Mouse (Mus musculus): ENCODE measurements around the gene Stra6l. TPM values are rescaled to one million over a fixed set of nuclear protein-coding genes. Genes with fewer than 3 reads are reported as not detected.
A peak's percentile ranks its signal among the peaks of the same experiment; 100 is the strongest.

Gene Stra6l
- polyA plus RNA-seq, 1 experiment from 2014 or later = 0.09 TPM

GRCm38 (mm10) chr4:45890066-45890761 is 41.8 kb downstream of the Stra6l start, which contains the start of gene Ccdc180:
TSS of gene Ccdc180 (plus strand) at chr4:45890303.
- Histone ChIP-seq H3K27me3 (replicated peaks; ENCODE audit: low read depth, poor library complexity, severe bottlenecking) (no peaks in the 10 kb centered on the region), H3K36me3 (replicated peaks) (no peaks in the 10 kb centered on the region), H3K9me3 (no peaks in the 10 kb centered on the region), H3K27ac (replicated peaks) (peak within 1 kb of the TSS; percentile 61), H3K4me1 (peaks cover 14% of the 10 kb centered on the region), H3K4me3 (peak within 1 kb of the TSS; percentile 44)
- peak; percentile 87 for DNase-seq (ENCODE audit: low spot score)
- 12% methylated on average over 19 of the region's 19 CpGs for WGBS

GRCm38 (mm10) chr4:45896425-45897081 is 48.1 kb downstream of the Stra6l start:
- Histone ChIP-seq H3K9me3 (no peaks in the 10 kb centered on the region), H3K27ac (replicated peaks) (no peak overlapping the region), H3K36me3 (replicated peaks) (no peaks in the 10 kb centered on the region), H3K4me3 (no peak overlapping the region), H3K4me1 (peaks cover 8% of the 10 kb centered on the region), H3K27me3 (replicated peaks; ENCODE audit: low read depth, poor library complexity, severe bottlenecking) (peaks cover 40% of the 10 kb centered on the region)
- 17% methylated on average over 16 of the region's 16 CpGs for WGBS
- DNase-seq (ENCODE audit: low spot score) = no peak

- H3K9me3 ChIP-seq = no peaks in the 10 kb centered on the region
- DNase-seq (ENCODE audit: low spot score) = no peak
- WGBS = 55% methylated on average over 5 of the region's 5 CpGs
Measured at GRCm38 (mm10) chr4:45898413-45898812, 49.9 kb downstream of the Stra6l start.

GRCm38 (mm10) chr4:45909256-45909655 is 60.8 kb downstream of the Stra6l start:
- Histone ChIP-seq H3K27ac (replicated peaks) (no peak overlapping the region), H3K36me3 (replicated peaks) (no peaks in the 10 kb centered on the region), H3K9me3 (no peaks in the 10 kb centered on the region), H3K27me3 (replicated peaks; ENCODE audit: low read depth, poor library complexity, severe bottlenecking) (no peaks in the 10 kb centered on the region), H3K4me1 (no peaks in the 10 kb centered on the region), H3K4me3 (no peak overlapping the region)
- DNase-seq (ENCODE audit: low spot score) = no peak
- WGBS = 90% methylated on average over 13 of the region's 13 CpGs

More at GRCm38 (mm10) chr4:45898413-45898812, 49.9 kb downstream of the Stra6l start:
- H3K27ac ChIP-seq (replicated peaks) = no peak overlapping the region
- H3K4me3 ChIP-seq = no peak overlapping the region
- peaks cover 40% of the 10 kb centered on the region for H3K27me3 ChIP-seq (replicated peaks; ENCODE audit: low read depth, poor library complexity, severe bottlenecking)
- peaks cover 8% of the 10 kb centered on the region for H3K4me1 ChIP-seq
- no peaks in the 10 kb centered on the region for H3K36me3 ChIP-seq (replicated peaks)

GRCm38 (mm10) chr4:45909924-45910323 is 61.5 kb downstream of the Stra6l start:
- Histone ChIP-seq H3K36me3 (replicated peaks) (no peaks in the 10 kb centered on the region), H3K9me3 (peaks cover 1% of the 10 kb centered on the region; the same call in 1 of the 2 replicates), H3K4me1 (no peaks in the 10 kb centered on the region), H3K27me3 (replicated peaks; ENCODE audit: low read depth, poor library complexity, severe bottlenecking) (no peaks in the 10 kb centered on the region), H3K27ac (replicated peaks) (no peak overlapping the region), H3K4me3 (no peak overlapping the region)
- 74% methylated on average over 4 of the region's 4 CpGs for WGBS
- DNase-seq (ENCODE audit: low spot score) = no peak

GRCm38 (mm10) chr4:45911256-45911655 is 62.8 kb downstream of the Stra6l start:
- no peaks in the 10 kb centered on the region for H3K36me3 ChIP-seq (replicated peaks)
- no peaks in the 10 kb centered on the region for H3K4me1 ChIP-seq
- no peak for DNase-seq (ENCODE audit: low spot score)
- WGBS = 84% methylated on average over 5 of the region's 5 CpGs
- H3K27me3 ChIP-seq (replicated peaks; ENCODE audit: low read depth, poor library complexity, severe bottlenecking) = no peaks in the 10 kb centered on the region
- H3K9me3 ChIP-seq = peaks cover 5% of the 10 kb centered on the region; the same call in 1 of the 2 replicates
- H3K4me3 ChIP-seq = no peak overlapping the region
- H3K27ac ChIP-seq (replicated peaks) = no peak overlapping the region

GRCm38 (mm10) chr4:45911876-45912275 is 63.4 kb downstream of the Stra6l start:
- Histone ChIP-seq H3K4me3 (no peak overlapping the region), H3K27me3 (replicated peaks; ENCODE audit: low read depth, poor library complexity, severe bottlenecking) (no peaks in the 10 kb centered on the region), H3K27ac (replicated peaks) (no peak overlapping the region), H3K4me1 (no peaks in the 10 kb centered on the region), H3K36me3 (replicated peaks) (no peaks in the 10 kb centered on the region), H3K9me3 (peaks cover 5% of the 10 kb centered on the region; the same call in 1 of the 2 replicates)
- WGBS = 94% methylated on average over 4 of the region's 4 CpGs
- no peak for DNase-seq (ENCODE audit: low spot score)

- no peaks in the 10 kb centered on the region for H3K4me1 ChIP-seq
- H3K27me3 ChIP-seq (replicated peaks; ENCODE audit: low read depth, poor library complexity, severe bottlenecking) = no peaks in the 10 kb centered on the region
- WGBS = 86% methylated on average over 7 of the region's 7 CpGs
- no peak for DNase-seq (ENCODE audit: low spot score)
- no peak overlapping the region for H3K27ac ChIP-seq (replicated peaks)
- no peaks in the 10 kb centered on the region for H3K36me3 ChIP-seq (replicated peaks)
- H3K9me3 ChIP-seq = peaks cover 5% of the 10 kb centered on the region; the same call in 1 of the 2 replicates
- H3K4me3 ChIP-seq = no peak overlapping the region
Measured at GRCm38 (mm10) chr4:45917091-45917490, 68.6 kb downstream of the Stra6l start.

GRCm38 (mm10) chr4:45921663-45922435 is 73.4 kb downstream of the Stra6l start:
- Histone ChIP-seq H3K27me3 (replicated peaks; ENCODE audit: low read depth, poor library complexity, severe bottlenecking) (no peaks in the 10 kb centered on the region), H3K9me3 (no peaks in the 10 kb centered on the region), H3K36me3 (replicated peaks) (no peaks in the 10 kb centered on the region), H3K27ac (replicated peaks) (no peak overlapping the region), H3K4me3 (no peak overlapping the region), H3K4me1 (no peaks in the 10 kb centered on the region)
- DNase-seq (ENCODE audit: low spot score) = no peak
- WGBS = 86% methylated on average over 10 of the region's 10 CpGs

- Histone ChIP-seq H3K27me3 (replicated peaks; ENCODE audit: low read depth, poor library complexity, severe bottlenecking) (no peaks in the 10 kb centered on the region), H3K27ac (replicated peaks) (no peak overlapping the region), H3K36me3 (replicated peaks) (no peaks in the 10 kb centered on the region), H3K4me1 (no peaks in the 10 kb centered on the region), H3K9me3 (no peaks in the 10 kb centered on the region), H3K4me3 (no peak overlapping the region)
- 95% methylated on average over 4 of the region's 4 CpGs for WGBS
- DNase-seq (ENCODE audit: low spot score) = no peak
Measured at GRCm38 (mm10) chr4:45924011-45924410, 75.5 kb downstream of the Stra6l start.

- no peak for DNase-seq (ENCODE audit: low spot score)
- no peaks in the 10 kb centered on the region for H3K27me3 ChIP-seq (replicated peaks; ENCODE audit: low read depth, poor library complexity, severe bottlenecking)
- whole genome bisulfite sequencing = 79% methylated on average over 4 of the region's 4 CpGs
- H3K9me3 ChIP-seq = no peaks in the 10 kb centered on the region
- no peaks in the 10 kb centered on the region for H3K36me3 ChIP-seq (replicated peaks)
- H3K4me3 ChIP-seq = no peak overlapping the region
- no peaks in the 10 kb centered on the region for H3K4me1 ChIP-seq
- H3K27ac ChIP-seq (replicated peaks) = no peak overlapping the region
Measured at GRCm38 (mm10) chr4:45928561-45928960, 80.1 kb downstream of the Stra6l start.

Data from embryonic facial prominence, embryonic 10.5 days (tissue).